Mouse (Mus musculus): ENCODE data around the gene Etl4.
A peak's percentile ranks its signal among the peaks of the same experiment; 100 is the strongest.
"Not testable (repeated sequence)": the region's sequence is repeated elsewhere in the genome, so short reads cannot be mapped to it uniquely, and the experiment has no call there.

Gene Etl4

DNA sequence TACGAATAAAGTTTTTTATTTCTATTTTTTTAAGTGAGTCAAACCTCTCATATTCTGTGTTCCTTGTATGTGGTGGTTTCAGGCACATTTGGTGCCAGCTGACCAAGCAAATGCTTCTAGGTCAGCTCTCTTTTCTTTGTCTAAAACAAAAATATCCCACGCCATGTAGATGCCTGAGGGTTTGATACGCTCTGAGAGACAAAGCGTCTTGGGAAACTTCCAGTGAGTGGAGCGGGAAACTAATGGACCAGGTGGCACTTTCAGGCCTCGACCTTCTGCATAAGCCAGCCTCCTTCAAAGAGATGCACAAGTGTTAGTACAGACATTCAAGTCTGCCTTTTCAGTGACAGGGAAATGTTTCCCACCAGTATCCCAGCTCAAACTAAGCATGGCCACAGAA is 426.6 kb downstream of the Etl4 start:
- DNase-seq: no peak

DNA sequence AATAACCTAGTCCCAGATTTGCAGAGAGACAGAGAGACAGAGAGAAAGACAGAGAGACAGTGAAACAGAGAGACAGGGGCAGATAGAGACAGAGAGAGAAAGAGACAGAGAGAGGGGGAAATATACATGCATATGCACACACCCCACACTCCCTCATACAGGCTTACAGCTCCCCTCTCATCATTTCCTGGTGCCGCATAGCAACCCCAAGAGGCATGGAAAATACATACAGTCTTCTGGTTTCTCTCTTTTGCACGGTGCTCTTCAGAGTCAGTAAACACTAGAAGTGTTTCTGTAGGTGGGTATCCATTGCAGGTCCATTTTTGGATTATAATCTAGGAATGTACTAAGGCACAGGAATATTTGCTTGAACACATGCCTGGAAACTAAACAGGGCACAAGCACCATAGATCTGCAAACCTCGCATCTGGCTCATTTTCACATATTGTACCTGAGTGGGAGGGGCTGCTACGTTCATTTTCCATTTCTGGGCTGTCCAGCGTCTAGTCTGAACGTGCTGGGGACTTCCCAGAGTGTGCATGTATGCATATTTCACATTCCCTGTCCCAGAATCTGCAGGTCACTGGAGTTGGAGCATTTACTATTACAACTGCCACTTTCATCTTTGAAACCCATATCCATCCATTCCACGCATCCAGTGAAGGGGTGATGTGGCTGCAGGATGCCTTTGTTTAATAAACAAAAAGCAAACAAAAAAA is 429.6 kb downstream of the Etl4 start:
- DNase-seq: peak; percentile 3

DNA sequence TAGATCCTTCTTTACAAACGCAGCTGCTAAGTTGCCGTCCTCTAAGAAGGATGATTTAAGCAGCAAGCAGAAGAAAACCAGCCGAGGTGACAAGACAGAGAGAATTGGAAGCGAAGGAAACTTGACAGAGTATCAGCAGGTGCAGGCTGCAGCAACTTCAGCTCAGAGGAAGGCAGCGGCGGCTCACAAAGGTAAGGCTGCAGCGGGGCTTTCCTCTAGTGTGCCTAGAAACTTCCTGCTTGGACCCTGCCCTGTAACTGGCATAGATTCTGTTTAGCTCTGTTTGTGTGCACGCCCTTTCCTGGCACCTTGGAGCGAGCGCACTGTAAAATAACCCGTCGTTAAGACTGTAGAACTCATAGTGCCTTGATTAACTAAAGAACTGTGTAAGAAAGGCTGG is 430.3 kb downstream of the Etl4 start:
- DNase-seq: peak; percentile 18

DNA sequence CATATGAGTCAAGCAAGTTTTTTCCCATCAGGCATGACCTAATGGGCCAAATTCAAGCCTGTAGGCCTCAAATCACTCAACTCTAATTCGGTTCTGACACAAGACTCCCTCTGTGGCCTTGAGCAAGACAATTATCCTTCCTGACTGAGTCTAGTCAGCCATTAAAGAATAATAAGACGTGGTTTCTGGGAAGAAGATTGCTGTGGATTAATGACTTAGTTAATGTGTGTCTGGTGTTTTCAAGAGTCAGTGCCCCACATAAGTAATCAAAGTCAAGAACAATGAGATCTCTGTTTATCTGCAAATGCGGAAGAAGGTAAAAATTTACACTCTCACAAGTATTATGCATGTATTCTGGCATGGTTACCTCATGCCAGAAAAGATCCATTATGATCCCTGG is 437.3 kb downstream of the Etl4 start:
- DNase-seq: no peak

DNA sequence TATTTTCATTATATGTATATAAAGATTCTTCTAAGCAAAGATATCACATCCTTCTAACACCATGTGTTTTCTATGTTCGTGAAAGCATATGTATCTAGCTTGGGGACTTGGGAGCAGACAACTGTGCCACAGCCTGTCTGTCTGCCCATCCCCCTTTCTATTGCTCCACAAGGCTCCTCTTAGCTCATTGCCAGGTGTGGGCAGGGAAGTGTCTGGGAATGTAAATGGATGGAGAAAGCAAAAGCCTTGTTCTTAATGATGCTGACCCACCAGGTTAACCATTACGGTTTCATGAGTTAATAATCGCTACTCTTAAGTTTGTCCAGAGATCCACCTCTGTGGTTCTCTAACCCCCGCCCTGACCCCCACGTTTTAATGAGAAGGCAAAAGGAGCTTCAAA is 439.7 kb downstream of the Etl4 start:
- no peak for DNase-seq

DNA sequence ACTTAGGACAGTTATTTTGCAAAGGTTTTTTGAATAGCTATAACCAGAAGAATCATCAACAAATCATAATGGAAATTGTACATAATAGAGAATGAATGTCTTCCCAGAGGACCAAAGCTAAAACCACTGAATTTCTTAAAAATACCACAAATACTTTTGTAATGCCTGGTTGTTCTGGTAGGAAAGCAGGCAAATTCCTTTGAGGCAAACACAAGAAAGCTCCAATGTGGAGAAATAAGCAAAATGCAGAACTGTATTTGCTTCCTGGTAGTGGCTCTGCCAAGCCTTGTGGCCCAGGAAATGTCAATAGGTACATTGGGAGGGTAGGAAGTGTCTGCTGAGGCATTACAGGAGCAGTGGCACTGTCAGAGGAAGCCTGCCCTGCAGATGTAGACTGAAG is 443.2 kb downstream of the Etl4 start:
- DNase-seq: no peak

DNA sequence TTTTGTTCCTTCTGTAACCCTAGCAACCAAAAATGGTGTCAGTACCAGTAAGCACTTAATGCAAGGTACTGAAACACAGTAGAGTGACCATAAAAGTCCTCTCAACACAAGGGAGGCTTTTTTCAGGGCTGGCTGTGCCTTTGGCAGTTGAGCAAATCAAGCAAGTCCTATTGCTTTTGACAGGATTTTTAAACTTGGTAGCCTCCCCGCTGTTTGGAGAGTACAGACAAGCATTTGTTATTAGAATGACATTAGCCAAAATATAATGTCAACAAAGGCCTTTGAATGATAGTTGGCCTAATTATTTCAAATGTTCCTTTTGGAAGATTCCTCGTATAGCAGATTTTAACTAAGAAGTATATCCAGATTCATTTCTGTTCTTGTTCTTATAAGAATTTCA is 467.4 kb downstream of the Etl4 start:
- no peak for DNase-seq

DNA sequence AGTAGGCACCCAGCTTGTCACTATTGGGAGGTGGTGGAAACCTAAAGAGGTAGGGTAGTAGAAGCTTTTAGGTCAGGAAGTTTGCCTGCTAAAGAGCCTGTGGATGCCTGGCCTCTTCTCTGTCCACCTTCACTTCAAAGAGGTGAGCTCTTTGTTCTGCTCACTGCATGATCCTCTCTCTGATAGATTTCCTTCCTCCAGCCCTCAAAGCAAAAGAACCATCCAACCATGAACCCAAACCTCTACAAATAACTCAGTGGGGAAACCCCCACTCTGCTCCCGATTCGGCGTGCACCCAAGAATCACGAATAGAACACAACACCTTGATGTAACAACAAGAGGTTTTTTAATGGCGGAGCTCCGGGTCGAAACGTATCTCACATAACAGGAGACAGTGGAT is 471.3 kb downstream of the Etl4 start:
- not testable (repeated sequence) for DNase-seq

DNA sequence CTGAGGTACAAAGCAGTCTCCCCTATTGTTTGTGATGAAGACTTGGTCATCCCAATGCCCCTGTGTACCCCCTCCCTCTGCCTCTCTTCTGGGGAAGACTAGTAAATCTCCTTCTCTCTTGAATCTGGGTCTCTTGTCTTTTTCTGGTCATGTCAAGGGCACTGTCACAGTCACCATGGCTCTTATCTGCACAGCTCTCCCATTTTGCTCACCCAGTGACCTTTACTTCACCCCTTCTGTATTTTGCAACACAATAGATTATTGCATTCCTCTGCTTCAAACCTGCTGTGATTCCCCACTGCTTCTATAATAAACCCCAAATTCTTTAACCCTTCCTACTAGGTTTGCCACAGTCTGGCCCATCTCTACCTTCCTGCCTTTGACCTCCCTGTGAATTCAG is 484.5 kb downstream of the Etl4 start:
- no peak for DNase-seq

DNA sequence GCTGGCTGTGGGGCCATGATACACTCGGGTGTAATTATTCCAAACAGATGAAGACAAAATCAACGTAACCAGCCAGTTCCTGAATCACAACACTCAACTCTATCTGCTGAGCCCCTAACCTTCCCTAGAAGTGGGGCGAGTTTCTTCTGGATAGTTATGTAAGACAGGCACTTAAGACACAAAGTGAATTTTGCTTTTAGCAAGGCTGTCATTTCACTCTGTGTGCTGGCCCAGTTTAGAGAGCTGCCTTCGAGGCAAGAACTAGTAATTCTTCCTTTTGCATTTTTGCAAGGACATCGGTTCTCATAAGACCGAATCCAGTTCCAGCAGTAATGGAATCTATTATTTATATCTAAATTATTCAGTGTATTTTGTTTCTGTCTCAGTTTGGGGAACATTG is 487.4 kb downstream of the Etl4 start:
- no peak for DNase-seq

DNA sequence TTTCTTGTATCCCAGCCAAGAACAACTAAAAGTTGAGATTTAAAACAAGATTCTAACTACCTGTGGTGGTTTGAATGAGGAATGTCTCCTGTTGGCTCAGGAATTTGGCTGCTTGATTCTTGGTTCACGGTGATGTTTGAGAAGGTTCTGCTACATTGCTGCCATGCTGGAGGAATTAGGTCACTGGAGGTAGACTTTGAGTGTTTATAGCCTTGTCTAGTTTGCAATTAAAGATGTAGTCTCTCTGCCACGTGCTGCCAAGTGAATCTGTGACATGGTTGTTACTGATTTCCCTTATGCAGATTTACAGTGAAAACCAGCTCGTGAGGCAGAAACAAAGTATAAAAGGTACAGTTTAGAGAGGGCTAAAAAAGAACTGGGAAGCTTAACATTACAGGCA is 491.0 kb downstream of the Etl4 start:
- DNase-seq: no peak

DNA sequence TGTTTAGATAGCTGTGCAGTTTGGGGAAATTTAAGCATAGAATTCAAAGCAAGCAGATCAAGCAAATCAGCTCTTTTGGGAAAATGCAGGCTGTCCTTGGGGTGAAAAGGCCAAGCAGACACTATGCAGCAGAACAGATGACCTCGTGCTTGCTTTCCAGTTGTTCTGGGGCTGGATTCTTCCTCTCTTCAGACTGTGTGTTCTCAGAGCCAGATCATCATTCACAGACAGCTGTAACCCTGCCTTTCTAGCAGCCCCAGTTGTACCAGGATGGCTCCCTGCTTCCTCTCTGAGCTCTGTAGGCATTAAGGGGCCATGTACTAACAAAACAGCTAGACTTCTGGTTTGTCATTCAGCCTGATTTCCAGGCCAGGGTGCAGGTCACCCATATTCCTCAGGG is 494.8 kb downstream of the Etl4 start:
- peak; percentile 14 for DNase-seq

DNA sequence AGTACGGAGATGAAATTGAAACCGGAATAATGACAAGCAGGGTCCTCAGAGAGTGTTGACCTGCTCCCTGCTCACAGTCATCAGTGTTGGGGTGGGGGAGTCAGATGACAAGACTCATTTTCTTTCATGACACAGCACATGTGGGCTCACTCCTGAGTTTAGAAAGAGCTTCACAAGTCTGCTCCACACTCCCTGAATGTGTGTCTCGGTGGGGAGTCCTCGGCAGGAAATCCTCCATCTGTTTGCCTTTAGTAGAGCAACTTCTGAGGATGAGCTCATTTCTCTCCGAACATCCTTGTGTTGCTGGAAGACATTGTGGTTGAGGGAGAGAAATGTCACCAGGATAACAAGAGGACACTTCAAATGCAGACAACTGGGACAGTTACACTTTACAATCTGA is 497.5 kb downstream of the Etl4 start:
- DNase-seq: no peak

DNA sequence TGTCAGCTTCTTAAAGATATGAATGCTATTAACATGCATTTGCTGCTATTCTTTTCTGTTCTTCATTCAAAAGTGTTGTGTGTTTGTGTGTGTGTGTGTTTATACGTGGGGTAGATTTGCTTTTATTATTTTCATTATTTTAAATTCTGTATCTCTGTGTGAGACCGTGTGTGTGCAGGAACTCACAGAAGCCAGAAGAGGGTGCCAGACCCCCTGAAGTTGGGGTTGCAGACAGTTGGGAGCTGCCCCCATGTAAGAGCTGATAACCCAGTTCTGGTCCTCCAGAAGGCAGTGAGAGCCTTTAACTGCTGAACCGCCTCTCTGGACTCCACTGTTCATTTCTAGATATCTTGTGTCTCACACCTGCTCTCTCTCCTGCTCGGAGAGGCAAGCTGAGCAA is 505.3 kb downstream of the Etl4 start:
- no peak for DNase-seq

DNA sequence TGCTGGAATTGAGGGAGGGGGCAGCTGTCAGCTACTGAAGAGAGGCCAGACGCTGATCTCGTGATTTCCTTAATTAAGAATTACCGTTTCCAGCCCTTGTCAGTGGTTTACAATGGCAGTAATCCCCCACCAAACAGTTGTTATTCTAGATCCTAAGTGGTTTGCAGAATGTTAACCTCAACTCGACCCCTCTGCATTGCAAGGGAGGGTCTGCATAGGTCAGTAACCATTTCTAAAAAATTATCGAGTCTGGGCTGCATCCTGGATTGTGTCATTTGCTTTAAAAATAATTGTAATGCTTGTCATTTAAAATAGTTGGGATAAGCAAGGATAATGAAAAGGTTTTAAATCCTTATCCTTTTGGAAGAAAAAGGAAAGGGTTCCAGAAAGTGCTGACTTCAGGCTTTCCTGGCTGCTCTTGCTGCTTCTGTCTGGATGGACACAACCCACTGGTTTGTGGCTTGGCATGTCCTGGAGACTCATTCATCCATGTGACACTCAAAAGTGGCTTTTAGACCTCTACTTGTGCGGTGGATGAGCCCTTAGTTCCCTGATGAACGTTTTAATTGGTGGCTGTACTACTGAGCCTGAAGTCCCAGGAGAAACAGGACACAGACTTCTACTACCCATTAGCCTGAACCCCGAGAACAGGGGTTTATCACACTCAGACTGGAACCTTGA is 507.5 kb downstream of the Etl4 start:
- DNase-seq: no peak

DNA sequence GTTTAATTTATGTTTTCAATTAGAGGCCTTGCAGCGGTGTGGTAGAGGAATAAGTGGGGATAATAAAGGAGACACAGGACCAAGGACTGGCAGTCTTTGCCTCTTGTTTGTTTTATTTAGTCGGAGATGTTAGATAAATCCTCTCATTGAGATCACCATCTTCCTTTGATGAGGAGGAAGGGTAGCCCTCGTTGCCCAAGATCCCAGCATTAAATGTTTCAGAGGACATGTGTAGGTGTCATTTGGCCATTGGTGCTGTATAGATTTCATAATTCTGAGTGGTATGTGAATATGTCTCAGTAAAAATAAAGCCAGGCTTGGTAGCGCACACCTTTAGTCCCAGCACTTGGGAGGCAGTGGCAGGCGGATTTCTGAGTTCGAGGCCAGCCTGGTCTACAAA is 508.4 kb downstream of the Etl4 start:
- DNase-seq: no peak

DNA sequence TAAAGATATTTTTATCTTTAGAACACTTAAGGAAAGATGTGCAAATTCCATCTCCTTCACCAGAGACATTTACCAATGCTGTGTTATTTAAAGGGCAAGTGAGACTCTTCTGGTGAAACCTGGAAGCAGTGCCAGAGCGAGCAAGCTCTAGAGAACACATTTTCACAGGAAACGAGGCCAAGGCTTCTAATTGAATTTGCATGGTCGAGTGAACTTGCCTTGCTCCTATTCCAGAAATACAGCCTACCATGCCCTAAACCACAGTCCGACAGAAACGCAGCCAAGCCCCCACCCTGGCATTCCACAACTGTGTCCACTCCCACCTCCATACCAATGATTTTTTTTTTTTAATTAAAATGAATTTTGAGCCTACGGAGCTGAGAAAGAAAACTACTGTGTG is 510.4 kb downstream of the Etl4 start:
- DNase-seq: no peak

DNA sequence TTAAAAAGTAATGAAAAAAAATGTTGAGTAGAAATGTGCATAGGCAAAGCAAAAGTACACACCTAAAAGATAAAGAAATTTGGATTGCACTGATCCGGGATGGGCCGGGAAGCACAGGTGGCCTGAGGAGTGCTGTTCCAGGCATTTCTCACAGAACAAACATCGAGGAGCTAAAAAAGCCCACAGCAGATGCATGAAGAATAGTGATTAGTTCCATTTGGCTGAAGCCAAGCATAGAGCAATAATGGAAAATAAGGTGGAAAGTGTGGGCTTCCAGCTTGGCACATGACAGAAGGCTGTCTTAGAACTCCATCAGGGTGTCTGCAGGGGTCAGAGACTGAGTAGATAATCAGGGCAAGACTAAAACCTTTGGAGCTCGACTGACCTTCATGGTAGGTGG is 512.7 kb downstream of the Etl4 start:
- no peak for DNase-seq

DNA sequence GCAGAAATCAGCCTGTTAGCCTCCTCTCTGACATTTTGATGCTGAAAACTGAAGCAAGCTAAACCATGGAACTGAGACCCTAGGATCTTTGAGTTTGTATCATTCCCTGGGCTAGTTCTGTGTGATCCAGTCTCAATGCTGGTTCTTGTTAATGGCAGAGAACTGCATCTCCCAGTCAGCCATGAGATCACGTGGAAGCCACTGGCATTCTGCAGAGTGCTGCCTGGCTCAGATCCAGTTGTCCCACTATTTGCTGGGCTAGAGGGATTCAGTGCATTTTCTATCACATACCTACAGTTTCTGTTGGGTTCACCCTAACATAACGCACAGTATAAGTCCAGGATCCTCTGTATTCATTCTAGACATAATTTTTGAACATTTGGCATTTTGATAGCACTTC is 524.1 kb downstream of the Etl4 start:
- peak; percentile 15 for DNase-seq

DNA sequence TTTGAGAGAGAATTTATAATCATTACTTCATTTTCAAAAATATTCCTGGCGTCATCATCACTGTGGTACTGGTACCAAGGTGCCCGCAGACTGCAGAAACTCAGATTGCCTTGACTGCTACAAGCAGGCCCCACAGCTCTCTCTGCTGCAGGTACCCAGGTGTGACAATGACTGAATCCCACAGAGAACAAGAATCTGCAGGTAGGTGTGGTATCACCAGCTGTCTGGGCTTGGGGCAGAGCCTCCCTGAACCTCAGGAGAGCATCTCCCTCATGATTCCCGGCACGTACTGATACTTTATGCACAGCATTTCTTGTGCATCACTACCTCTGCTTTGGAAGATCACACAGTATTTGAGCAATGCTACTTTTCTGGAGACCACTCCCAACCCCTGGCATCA is 526.0 kb downstream of the Etl4 start:
- no peak for DNase-seq

DNA sequence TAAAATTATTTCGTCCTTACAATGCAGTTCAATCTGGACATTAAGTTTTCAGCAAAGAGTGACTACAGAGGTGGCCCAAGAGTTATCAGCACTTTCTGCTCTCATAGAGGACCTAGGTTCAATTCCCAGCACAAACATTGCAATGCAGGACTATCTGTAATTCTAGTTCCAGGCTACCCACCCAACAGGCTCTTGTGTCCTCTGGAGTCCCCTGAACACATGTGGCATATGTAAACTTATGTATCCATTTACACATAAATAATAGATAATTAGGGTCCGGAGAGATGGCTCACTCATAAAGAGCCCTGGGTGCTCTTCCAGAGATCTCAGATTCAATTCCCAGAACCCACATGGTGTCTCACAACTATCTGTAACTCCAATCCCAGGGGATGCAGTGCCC is 533.2 kb downstream of the Etl4 start:
- no peak for DNase-seq

DNA sequence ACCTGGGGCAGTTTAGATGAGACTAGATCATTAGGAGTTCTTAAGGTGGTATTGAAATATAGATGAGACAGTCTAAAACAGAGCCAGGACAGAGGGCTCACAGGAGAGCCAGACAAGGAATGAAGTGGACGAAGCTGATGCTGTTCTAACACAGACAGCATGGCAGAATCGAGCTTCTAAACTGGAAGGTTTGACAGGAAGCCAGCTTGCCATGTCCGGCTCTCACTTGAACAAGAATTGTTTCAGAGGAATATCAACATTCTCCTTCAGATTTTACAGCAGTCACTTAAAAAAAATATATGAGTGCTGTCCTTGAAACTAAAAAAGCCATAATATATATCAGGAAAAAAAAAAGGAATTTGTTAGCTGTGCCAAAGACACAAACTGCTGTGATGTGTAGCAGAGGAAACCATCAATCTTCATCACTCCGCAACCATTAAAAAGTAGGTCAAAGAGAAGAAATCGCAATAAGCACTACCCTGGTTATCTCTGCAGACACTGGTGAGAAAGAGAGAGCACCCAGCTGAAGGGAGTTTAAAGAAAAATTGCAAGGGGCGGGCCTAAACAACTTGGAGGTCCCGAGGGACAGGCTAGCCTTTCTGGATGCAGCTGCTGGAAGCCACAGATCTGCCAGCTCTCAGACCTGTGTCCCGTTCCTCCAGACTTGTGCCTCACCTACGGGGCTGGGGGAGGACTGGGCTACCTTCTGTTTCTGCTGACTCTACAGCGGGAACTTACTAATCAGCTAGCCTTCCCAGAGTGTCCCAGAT is 534.3 kb downstream of the Etl4 start:
- DNase-seq: peak; percentile 32

DNA sequence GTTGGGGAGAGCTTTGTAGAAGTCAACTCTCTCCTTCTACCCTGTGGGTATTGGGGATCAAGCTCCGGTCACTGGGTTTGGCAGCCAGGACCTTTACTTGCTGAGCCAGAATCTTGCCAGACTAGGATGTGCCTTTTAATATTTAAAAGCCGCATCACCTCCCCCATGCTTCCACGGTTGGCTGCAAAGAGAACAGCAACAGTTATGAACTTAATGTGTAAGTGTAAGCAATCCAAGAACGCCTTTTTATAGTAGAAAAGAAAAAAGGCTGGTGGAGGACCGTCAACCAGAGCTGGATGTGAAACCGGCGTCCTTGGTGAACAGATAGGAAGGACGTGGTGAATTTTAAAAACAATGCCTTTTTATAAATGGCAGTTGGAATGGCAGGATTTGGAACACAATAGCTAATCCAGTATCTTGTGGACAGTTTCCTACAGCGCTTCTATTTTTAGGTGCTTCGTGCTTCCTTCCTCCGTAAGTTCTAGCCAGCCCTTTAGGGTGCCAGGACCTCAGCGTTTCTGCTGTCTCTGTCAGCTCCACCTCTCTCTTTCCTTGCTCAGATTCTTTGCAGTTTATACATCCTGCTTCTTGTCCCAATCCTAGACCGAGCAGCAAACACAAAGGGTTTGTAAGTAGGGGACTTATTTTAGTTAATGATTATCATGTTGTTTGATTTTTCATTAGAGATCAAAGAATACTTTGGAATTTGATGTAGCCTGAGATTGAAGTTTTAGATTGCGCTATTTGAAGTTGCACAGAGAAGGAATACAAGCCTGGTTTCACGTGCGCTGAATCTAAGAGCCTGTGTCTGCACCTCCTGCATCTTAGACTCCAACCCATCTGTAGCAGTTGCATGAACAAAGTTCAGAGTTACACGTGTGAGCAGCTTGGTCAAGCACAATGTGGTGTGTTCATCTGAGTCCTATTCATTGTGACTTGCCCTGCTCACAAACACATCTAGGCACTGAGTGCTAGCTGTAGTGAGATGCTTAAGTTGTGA is 535.9 kb downstream of the Etl4 start:
- DNase-seq: peak; percentile 58

Measured in lung, postnatal 10 days (tissue).